In genomic region chr7:130648061-130648460, GRCm38 (mm10) we compare ENCODE assay signal across 12 mouse cellular contexts.
DNase-seq lines count a peak whose midpoint lies in the region; ATAC-seq and TF ChIP-seq lines count a peak whose summit lies in the region.
"Had no signal": no experiment of that assay in that cellular context is flagged by ENCODE, and none has a peak within 500 bp of the region (broad histone marks: within the 10 kb centered on the region; RNA-seq: fewer than 3 reads in every experiment).

No protein-coding gene starts in this region.

- peak overlapping the region; percentile 87 for H3K4me2 ChIP-seq in heart, embryonic 15.5 days
- H3K4me2 ChIP-seq in midbrain, embryonic 14.5 days (ENCODE audit: low read length): no peak overlapping the region
- H3K4me2 ChIP-seq in embryonic facial prominence, embryonic 12.5 days (replicated peaks): 0 out of 2 replicates have a peak overlapping the region, but pooled peaks have one; percentile 84
- H3K4me2 ChIP-seq in myocyte (ENCODE audit: low read depth): peak overlapping the region; percentile 86

- peak overlapping the region; percentile 69 for H3K4me3 ChIP-seq in heart, embryonic 15.5 days
- peak overlapping the region; percentile 79; the same call in 1 of the 2 replicates for H3K4me3 ChIP-seq in midbrain, embryonic 10.5 days
- H3K4me3 ChIP-seq in midbrain, embryonic 14.5 days (replicated peaks; ENCODE audit: low read depth, low read length): no peak overlapping the region
- H3K4me3 ChIP-seq in embryonic facial prominence, embryonic 12.5 days: no peak overlapping the region
- H3K4me3 ChIP-seq in myocyte: peak overlapping the region; percentile 88
- H3K4me3 ChIP-seq: left cerebral cortex, adult 2 months; liver, embryonic 15.5 days had no signal

- DNase-seq in heart, postnatal 14 days: no peak
- no peak for DNase-seq in midbrain, embryonic 10.5 days (ENCODE audit: low spot score)
- DNase-seq in midbrain, embryonic 14.5 days: no peak
- no peak for DNase-seq in cerebellum, adult 9-10 months
- DNase-seq in layer of hippocampus, adult 8-10 months (ENCODE audit: low spot score in 2 of 2): no peak
- DNase-seq: kidney, adult 18-20 months; thymus, postnatal 4 days had no signal

- 50% methylated on average over 4 of the region's 4 CpGs for WGBS in heart, embryonic 15.5 days
- WGBS in midbrain, embryonic 10.5 days: 83% methylated on average over 4 of the region's 4 CpGs
- 76% methylated on average over 4 of the region's 4 CpGs for WGBS in midbrain, embryonic 14.5 days
- WGBS in embryonic facial prominence, embryonic 12.5 days: 81% methylated on average over 4 of the region's 4 CpGs

- peak overlapping the region; percentile 99 for H3K27ac ChIP-seq in heart, embryonic 15.5 days
- H3K27ac ChIP-seq in midbrain, embryonic 10.5 days (replicated peaks): 0 out of 2 replicates have a peak overlapping the region, but pooled peaks have one; percentile 99
- H3K27ac ChIP-seq in midbrain, embryonic 14.5 days (replicated peaks; ENCODE audit: low read depth, low read length): no peak overlapping the region
- no peak overlapping the region for H3K27ac ChIP-seq in embryonic facial prominence, embryonic 12.5 days
- H3K27ac ChIP-seq: left cerebral cortex, adult 2 months; liver, embryonic 15.5 days had no signal

- no peaks in the 10 kb centered on the region for H3K9me3 ChIP-seq in heart, embryonic 15.5 days (replicated peaks)
- no peaks in the 10 kb centered on the region for H3K9me3 ChIP-seq in midbrain, embryonic 10.5 days (replicated peaks)
- no peaks in the 10 kb centered on the region for H3K9me3 ChIP-seq in midbrain, embryonic 14.5 days (ENCODE audit: control insufficient read depth, low read length)
- H3K9me3 ChIP-seq in embryonic facial prominence, embryonic 12.5 days: no peaks in the 10 kb centered on the region
- H3K9me3 ChIP-seq: liver, embryonic 15.5 days had no signal

- H3K36me3 ChIP-seq in heart, embryonic 15.5 days: no peaks in the 10 kb centered on the region
- no peaks in the 10 kb centered on the region for H3K36me3 ChIP-seq in midbrain, embryonic 10.5 days
- H3K36me3 ChIP-seq in midbrain, embryonic 14.5 days (ENCODE audit: control insufficient read depth, insufficient read depth, low read length): no peaks in the 10 kb centered on the region
- no peaks in the 10 kb centered on the region for H3K36me3 ChIP-seq in embryonic facial prominence, embryonic 12.5 days
- H3K36me3 ChIP-seq in myocyte (ENCODE audit: control insufficient read depth, insufficient read depth): no peaks in the 10 kb centered on the region
- H3K36me3 ChIP-seq: liver, embryonic 15.5 days had no signal

- H3K79me2 ChIP-seq in myocyte (ENCODE audit: control insufficient read depth, insufficient read depth): peaks cover 63% of the 10 kb centered on the region

- TF ChIP-seq POLR2A in myocyte (IDR thresholded peaks at IDR 0.05; ENCODE audit: insufficient read length, low read depth): no peak

- H3ac ChIP-seq in myocyte (ENCODE audit: control insufficient read depth, insufficient read length): no peak overlapping the region

- no peaks in the 10 kb centered on the region for H3K27me3 ChIP-seq in heart, embryonic 15.5 days
- peaks cover 10% of the 10 kb centered on the region for H3K27me3 ChIP-seq in midbrain, embryonic 10.5 days (ENCODE audit: low read depth, poor library complexity, severe bottlenecking)
- H3K27me3 ChIP-seq in midbrain, embryonic 14.5 days (ENCODE audit: control insufficient read depth, insufficient read depth, low read length): peaks cover 4% of the 10 kb centered on the region; the same call in 1 of the 2 replicates
- H3K27me3 ChIP-seq in embryonic facial prominence, embryonic 12.5 days: no peaks in the 10 kb centered on the region
- H3K27me3 ChIP-seq in myocyte (ENCODE audit: control insufficient read depth, insufficient read depth, insufficient read length): no peaks in the 10 kb centered on the region

- ATAC-seq in heart, embryonic 15.5 days (replicated peaks; ENCODE audit: insufficient number of reproducible peaks, insufficient read depth, low FRiP score, low read depth): no peak
- no peak for ATAC-seq in midbrain, embryonic 14.5 days (ENCODE audit: low FRiP score, low TSS enrichment)
- no peak for ATAC-seq in embryonic facial prominence, embryonic 12.5 days (ENCODE audit: insufficient number of reproducible peaks, insufficient read depth, low FRiP score, low TSS enrichment)

- intact Hi-C loops in heart, postnatal 14 days (cut with DNase I): no loop called here

- peak overlapping the region; percentile 96 for H3K9ac ChIP-seq in heart, embryonic 15.5 days
- H3K9ac ChIP-seq in midbrain, embryonic 14.5 days (replicated peaks; ENCODE audit: low read length): no peak overlapping the region
- H3K9ac ChIP-seq in embryonic facial prominence, embryonic 12.5 days: no peak overlapping the region
- H3K9ac ChIP-seq: liver, embryonic 15.5 days had no signal

- peaks cover 69% of the 10 kb centered on the region for H3K4me1 ChIP-seq in heart, embryonic 15.5 days (replicated peaks)
- peaks cover 69% of the 10 kb centered on the region for H3K4me1 ChIP-seq in midbrain, embryonic 10.5 days
- peaks cover 25% of the 10 kb centered on the region for H3K4me1 ChIP-seq in midbrain, embryonic 14.5 days (ENCODE audit: control insufficient read depth, insufficient read depth, low read length)
- peaks cover 24% of the 10 kb centered on the region for H3K4me1 ChIP-seq in embryonic facial prominence, embryonic 12.5 days

TF ChIP-seq in myocyte, 11 proteins besides CTCF, POLR2A, EP300 and RAD21:
- TF ChIP-seq MYOG (IDR thresholded peaks at IDR 0.05; ENCODE audit: control insufficient read depth in 1 of 3, insufficient read depth in 1 of 3, insufficient read length in 2 of 3, low read depth in 2 of 3): no peak

Comparison
In these comparisons a context has a peak if more than half of its experiments do, and no peak if none do; other contexts are left out.
1. H3K27ac ChIP-seq: peak in heart, embryonic 15.5 days (single experiment) and midbrain, embryonic 10.5 days (single experiment); none in midbrain, embryonic 14.5 days (single experiment) and embryonic facial prominence, embryonic 12.5 days (single experiment).
2. H3K4me3 ChIP-seq: peak in heart, embryonic 15.5 days (single experiment), midbrain, embryonic 10.5 days (single experiment) and myocyte (single experiment); none in midbrain, embryonic 14.5 days (single experiment) and embryonic facial prominence, embryonic 12.5 days (single experiment).